Mouse (Mus musculus) forebrain, embryonic 12.5 days (tissue): ENCODE results near the gene Ccdc173. TPM values are rescaled to one million over a fixed set of nuclear protein-coding genes. Genes with fewer than 3 reads are reported as not detected.
"Not testable (repeated sequence)": the region's sequence is repeated elsewhere in the genome, so short reads cannot be mapped to it uniquely, and the experiment has no call there.

ENCODE experiments used
- ATAC-seq: fragments of 200-750 bp; cut with Nextera tagmentation; 2 replicates; pipeline ENCODE4 v1.8.0; 2017; ENCODE audit warnings: moderate TSS enrichment; ENCODE audit not compliant: low FRiP score
- H3K27ac ChIP-seq: fragments of 300-500 bp; sonication (generic); 2 replicates; pipeline ENCODE4 v1.5.1; 2016; ENCODE audit warnings: mild to moderate bottlenecking
- H3K27me3 ChIP-seq: fragments of 300-500 bp; sonication (generic); 2 replicates; pipeline ENCODE4 v1.6.1; 2016; ENCODE audit warnings: mild to moderate bottlenecking
- H3K36me3 ChIP-seq: fragments of 300-500 bp; sonication (generic); replicated peaks from 2 replicates; pipeline ENCODE4 v1.6.1; 2016; ENCODE audit warnings: mild to moderate bottlenecking
- H3K4me1 ChIP-seq: fragments of 300-500 bp; sonication (generic); 2 replicates; pipeline ENCODE4 v1.6.1; 2016
- H3K4me2 ChIP-seq: fragments of 300-500 bp; sonication (generic); 2 replicates; pipeline ENCODE4 v1.6.1; 2016; ENCODE audit warnings: mild to moderate bottlenecking, moderate library complexity
- H3K4me3 ChIP-seq: fragments of 300-500 bp; sonication (generic); replicated peaks from 2 replicates; pipeline ENCODE4 v1.5.1; 2016; ENCODE audit warnings: mild to moderate bottlenecking
- H3K9ac ChIP-seq: fragments of 300-500 bp; sonication (generic); 2 replicates; pipeline ENCODE4 v1.6.1; 2016; ENCODE audit warnings: mild to moderate bottlenecking
- H3K9me3 ChIP-seq: fragments of 300-500 bp; sonication (generic); 2 replicates; pipeline ENCODE4 v1.6.1; 2016
- WGBS: fragments of 180-500 bp; shearing (Covaris S2); methylation state at CpG from one replicate; pipeline ENCODE4 v1.1.7; 2016; 5-methylcytosine and 5-hydroxymethylcytosine counted together
- polyA plus RNA-seq: library from polyadenylated mRNA; unstranded; fragments of >200 nt; fragmentation: Nextera tagmentation; extraction: Ambion mirVana; gene quantifications from 2 replicates; pipeline ENCODE4 v1.2.1, GENCODE M21; 2016

Gene Ccdc173
- polyA plus RNA-seq, 1 experiment from 2014 or later = 4.4 TPM

- no peak for ATAC-seq
- H3K9me3 ChIP-seq = no peaks in the 10 kb centered on the region
- H3K27me3 ChIP-seq = no peaks in the 10 kb centered on the region
- H3K4me3 ChIP-seq = no peak overlapping the region
- no peak overlapping the region for H3K4me2 ChIP-seq
- no peak overlapping the region for H3K27ac ChIP-seq
- no peak overlapping the region for H3K9ac ChIP-seq
- peaks cover 24% of the 10 kb centered on the region for H3K4me1 ChIP-seq
- 70% methylated on average over 1 of the region's 1 CpGs for whole genome bisulfite sequencing
- peaks cover 7% of the 10 kb centered on the region for H3K36me3 ChIP-seq
Measured at GRCm38 (mm10) chr2:69820201-69820600, 30.8 kb upstream of the Ccdc173 start.

DNA sequence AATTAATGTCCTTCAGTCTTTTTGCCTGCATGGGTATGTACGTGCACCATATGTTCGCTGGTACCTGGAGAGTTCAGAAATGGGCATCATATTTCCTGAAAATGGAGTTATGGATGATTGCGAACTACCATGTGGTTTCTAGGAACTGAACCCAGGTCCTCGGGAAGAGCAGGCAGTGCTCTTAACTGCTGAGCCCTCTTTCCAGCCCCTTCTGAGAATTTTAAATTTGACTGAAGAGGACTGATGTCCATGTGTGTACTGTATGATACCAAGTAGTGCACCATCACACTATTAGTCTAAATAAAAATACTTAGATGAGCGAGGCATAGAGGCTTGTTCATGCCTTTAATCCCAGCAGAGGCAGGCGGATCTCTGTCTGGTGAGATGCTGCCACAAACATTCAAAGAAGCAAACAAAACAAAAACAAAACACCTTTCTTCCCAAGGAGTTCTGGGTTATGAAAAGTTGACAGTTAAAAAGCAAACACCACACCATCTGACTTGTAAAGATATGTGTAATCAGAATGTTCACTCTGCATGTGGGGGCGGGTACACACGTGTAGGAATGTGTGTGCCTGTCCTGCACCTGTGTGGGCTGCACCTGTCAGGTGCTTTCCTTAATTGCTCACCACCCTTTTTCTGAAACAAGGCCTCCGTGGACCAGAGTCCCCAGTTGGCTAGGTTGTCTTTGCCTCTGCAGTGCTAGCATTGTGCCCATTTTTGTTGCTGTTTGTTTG lies 29.1 kb upstream of the Ccdc173 start:
- no peak overlapping the region for H3K27ac ChIP-seq
- no peak overlapping the region for H3K4me2 ChIP-seq
- no peaks in the 10 kb centered on the region for H3K9me3 ChIP-seq
- ATAC-seq = no peak
- no peak overlapping the region for H3K9ac ChIP-seq
- H3K36me3 ChIP-seq = no peaks in the 10 kb centered on the region
- no peaks in the 10 kb centered on the region for H3K27me3 ChIP-seq
- H3K4me3 ChIP-seq = no peak overlapping the region
- 81% methylated on average over 9 of the region's 9 CpGs for WGBS
- H3K4me1 ChIP-seq = peaks cover 12% of the 10 kb centered on the region

GRCm38 (mm10) chr2:69816575-69816974 lies 27.2 kb upstream of the Ccdc173 start:
- Histone ChIP-seq H3K4me2 (no peak overlapping the region), H3K36me3 (no peaks in the 10 kb centered on the region), H3K4me1 (peaks cover 2% of the 10 kb centered on the region; the same call in 1 of the 2 replicates), H3K4me3 (no peak overlapping the region), H3K27me3 (no peaks in the 10 kb centered on the region), H3K9me3 (no peaks in the 10 kb centered on the region), H3K27ac (no peak overlapping the region), H3K9ac (no peak overlapping the region)
- ATAC-seq = no peak
- 94% methylated on average over 5 of the region's 5 CpGs for WGBS

DNA sequence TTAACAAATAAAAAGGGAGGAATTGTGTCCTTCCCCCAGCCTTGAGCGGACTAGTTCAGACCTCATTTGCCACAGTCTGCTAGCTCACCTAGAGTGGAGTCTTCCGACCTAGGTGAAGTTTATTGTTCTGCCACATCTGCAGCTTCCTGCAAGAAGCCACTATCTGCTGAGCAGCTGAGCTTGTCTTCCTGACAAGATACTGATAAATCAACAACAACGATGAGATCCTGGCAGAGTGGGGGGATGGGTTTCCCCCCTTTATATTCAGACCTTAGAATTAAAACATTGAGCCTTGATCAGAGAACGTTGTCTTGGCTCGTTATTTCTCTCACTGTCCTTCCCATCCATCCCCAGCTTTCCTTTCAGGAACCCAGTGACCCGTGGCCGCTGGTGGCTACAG lies 22.0 kb upstream of the Ccdc173 start:
- not testable (repeated sequence) for H3K4me3 ChIP-seq, ATAC-seq, H3K27ac ChIP-seq, H3K36me3 ChIP-seq, H3K27me3 ChIP-seq, H3K9me3 ChIP-seq, H3K4me1 ChIP-seq, H3K9ac ChIP-seq, H3K4me2 ChIP-seq
- WGBS = 62% methylated on average over 7 of the region's 7 CpGs

DNA sequence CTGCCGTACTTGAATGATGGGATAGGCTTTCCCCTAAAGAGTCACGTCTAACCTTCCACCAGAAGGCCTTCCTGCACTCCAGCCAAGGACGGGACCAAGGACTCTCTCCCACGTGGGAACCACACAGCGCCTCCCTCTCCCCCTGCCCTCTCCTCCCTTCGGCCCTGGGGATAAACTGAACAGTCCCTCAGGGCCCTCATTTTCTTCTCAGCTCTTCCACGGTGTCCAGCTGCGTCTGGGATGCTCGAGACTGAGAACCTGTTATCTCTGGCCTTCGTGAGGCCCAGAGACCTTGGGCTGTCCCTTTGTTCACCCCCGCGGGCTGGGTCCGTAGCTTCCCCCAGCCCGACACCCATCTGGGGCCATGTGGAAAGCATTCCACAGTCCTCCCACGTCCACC lies 20.8 kb upstream of the Ccdc173 start:
- 75% methylated on average over 15 of the region's 15 CpGs for WGBS
- Histone ChIP-seq H3K9me3 (no peaks in the 10 kb centered on the region), H3K36me3 (no peaks in the 10 kb centered on the region), H3K4me2 (no peak overlapping the region), H3K4me3 (no peak overlapping the region), H3K9ac (no peak overlapping the region), H3K27me3 (no peaks in the 10 kb centered on the region), H3K4me1 (no peaks in the 10 kb centered on the region), H3K27ac (no peak overlapping the region)
- no peak for ATAC-seq

GRCm38 (mm10) chr2:69804663-69805062 lies 15.3 kb upstream of the Ccdc173 start:
- H3K36me3 ChIP-seq, H3K27me3 ChIP-seq, H3K27ac ChIP-seq, ATAC-seq, H3K4me1 ChIP-seq, H3K4me2 ChIP-seq, H3K9ac ChIP-seq, H3K9me3 ChIP-seq, H3K4me3 ChIP-seq: not testable (repeated sequence)
- 94% methylated on average over 9 of the region's 9 CpGs for WGBS

- H3K9me3 ChIP-seq = no peaks in the 10 kb centered on the region
- no peak overlapping the region for H3K9ac ChIP-seq
- no peaks in the 10 kb centered on the region for H3K4me1 ChIP-seq
- H3K27ac ChIP-seq = no peak overlapping the region
- H3K27me3 ChIP-seq = no peaks in the 10 kb centered on the region
- no peaks in the 10 kb centered on the region for H3K36me3 ChIP-seq
- no peak overlapping the region for H3K4me3 ChIP-seq
- ATAC-seq = no peak
- H3K4me2 ChIP-seq = no peak overlapping the region
- 72% methylated on average over 8 of the region's 8 CpGs for WGBS
Measured at GRCm38 (mm10) chr2:69803756-69804155, 14.4 kb upstream of the Ccdc173 start.

DNA sequence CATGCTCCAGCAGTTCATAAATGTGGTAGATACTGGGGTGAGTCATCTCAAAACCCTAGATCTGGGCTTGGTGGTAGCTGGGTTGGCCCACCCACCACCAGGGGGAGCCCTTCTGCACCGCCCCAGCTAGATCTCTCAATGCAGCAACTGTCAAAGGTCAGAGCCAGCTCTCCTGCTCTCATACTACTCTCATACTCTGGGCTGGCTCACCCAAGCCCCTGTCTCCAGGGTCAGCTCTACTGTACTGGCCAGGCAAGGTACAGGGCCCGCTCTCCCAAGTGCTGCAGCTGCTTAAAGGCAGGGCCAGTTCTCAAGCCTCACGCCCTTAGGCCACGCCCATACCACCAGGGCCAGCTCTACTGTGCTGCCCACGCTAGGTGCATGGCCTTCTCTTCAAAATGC lies 13.5 kb upstream of the Ccdc173 start:
- ATAC-seq = no peak
- Histone ChIP-seq H3K4me3 (no peak overlapping the region), H3K27ac (no peak overlapping the region), H3K4me1 (no peaks in the 10 kb centered on the region), H3K9ac (no peak overlapping the region), H3K9me3 (no peaks in the 10 kb centered on the region), H3K36me3 (no peaks in the 10 kb centered on the region), H3K4me2 (no peak overlapping the region), H3K27me3 (no peaks in the 10 kb centered on the region)
- WGBS = 65% methylated on average over 5 of the region's 5 CpGs

DNA sequence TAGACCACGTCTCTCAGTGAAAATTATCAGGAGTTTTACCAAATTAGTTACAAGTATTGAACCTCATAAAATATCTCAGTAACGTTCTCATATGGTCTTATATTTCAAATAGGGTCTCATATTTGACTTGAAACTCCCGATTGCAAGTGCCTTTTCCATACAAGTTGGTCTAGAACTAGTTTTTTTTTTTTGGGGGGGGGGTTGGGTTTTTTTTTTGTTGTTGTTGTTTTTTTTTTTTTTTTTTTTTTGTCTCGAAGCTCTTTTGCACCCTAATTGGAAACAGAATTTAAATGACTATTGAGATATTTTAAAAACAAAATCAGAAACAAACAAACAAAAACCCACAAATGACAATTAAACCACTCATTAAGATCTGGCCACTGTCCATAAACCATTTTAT lies 1.3 kb upstream of the Ccdc173 start:
- H3K9ac ChIP-seq = no peak overlapping the region
- 77% methylated on average over 4 of the region's 4 CpGs for WGBS

GRCm38 (mm10) chr2:69790285-69790684 lies 910 bp upstream of the Ccdc173 start:
- Histone ChIP-seq H3K27ac (no peak overlapping the region), H3K27me3 (no peaks in the 10 kb centered on the region), H3K36me3 (peaks cover 22% of the 10 kb centered on the region), H3K4me2 (peak overlapping the region; percentile 84), H3K4me3 (peak overlapping the region; percentile 71), H3K4me1 (peaks cover 17% of the 10 kb centered on the region), H3K9me3 (no peaks in the 10 kb centered on the region), H3K9ac (peak overlapping the region; percentile 78; the same call in 1 of the 2 replicates)
- ATAC-seq = peak; percentile 51
- WGBS = 3% methylated on average over 10 of the region's 10 CpGs

More for the DNA sequence above, 1.3 kb upstream of the Ccdc173 start:
- Histone ChIP-seq H3K4me1 (peaks cover 17% of the 10 kb centered on the region), H3K36me3 (peaks cover 27% of the 10 kb centered on the region), H3K9me3 (no peaks in the 10 kb centered on the region), H3K4me2 (peak overlapping the region; percentile 84), H3K27me3 (no peaks in the 10 kb centered on the region), H3K4me3 (peak overlapping the region; percentile 71; the same call in 1 of the 2 replicates), H3K27ac (no peak overlapping the region)
- no peak for ATAC-seq

DNA sequence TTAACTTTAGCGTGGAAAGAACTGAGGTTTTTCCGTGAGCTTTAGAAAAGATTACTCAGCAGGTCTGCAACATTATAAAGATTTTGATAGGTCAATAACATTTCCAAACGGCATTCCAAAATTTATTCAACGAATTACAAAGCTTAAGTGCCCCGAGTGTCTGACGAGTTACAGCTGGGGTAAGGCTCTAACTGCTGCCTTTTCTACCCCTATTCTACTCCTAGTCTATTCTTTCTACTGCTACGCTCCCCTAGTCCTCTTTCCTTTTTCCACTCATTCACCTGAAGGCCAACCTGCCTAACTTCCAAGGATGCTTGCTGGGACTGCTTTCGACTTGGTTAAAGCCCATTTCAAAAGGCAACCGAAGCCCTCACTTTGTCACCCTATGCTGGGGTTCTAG lies 401 bp downstream of the Ccdc173 start:
- Histone ChIP-seq H3K9me3 (no peaks in the 10 kb centered on the region), H3K36me3 (peaks cover 18% of the 10 kb centered on the region), H3K4me2 (peak overlapping the region; percentile 84), H3K9ac (peak overlapping the region; percentile 78), H3K4me3 (peak overlapping the region; percentile 71), H3K27ac (peak overlapping the region; percentile 88), H3K4me1 (peaks cover 17% of the 10 kb centered on the region), H3K27me3 (no peaks in the 10 kb centered on the region)
- 28% methylated on average over 9 of the region's 9 CpGs for WGBS
- ATAC-seq = peak; percentile 43

- Histone ChIP-seq H3K4me2 (no peak overlapping the region), H3K36me3 (peaks cover 19% of the 10 kb centered on the region), H3K4me1 (no peaks in the 10 kb centered on the region), H3K27ac (no peak overlapping the region), H3K9me3 (no peaks in the 10 kb centered on the region), H3K27me3 (no peaks in the 10 kb centered on the region), H3K4me3 (no peak overlapping the region), H3K9ac (no peak overlapping the region)
- ATAC-seq = no peak
- WGBS = 45% methylated on average over 5 of the region's 5 CpGs
Measured at GRCm38 (mm10) chr2:69778836-69779177, 10.6 kb downstream of the Ccdc173 start.
